Mouse (Mus musculus) liver, adult 2 months (tissue): ENCODE data around the gene Cpa4. TPM values are rescaled to one million over a fixed set of nuclear protein-coding genes. Genes with fewer than 3 reads are reported as not detected.

Experiments
- DNase-seq: peaks from one replicate; pipeline ENCODE4 v3.0.0-alpha.2; 2011; ENCODE audit warnings: low read depth, low spot score; ENCODE audit errors: extremely low read depth
- H3K27ac ChIP-seq: fragments of 200-500 bp; replicated peaks from 2 replicates; pipeline ENCODE4 v1.5.1; 2012; ENCODE audit warnings: low read depth, mild to moderate bottlenecking, control low read depth, inconsistent platforms, low read length; ENCODE audit not compliant: insufficient read depth
- H3K27me3 ChIP-seq: fragments of 200-500 bp; 2 replicates; pipeline ENCODE4 v1.6.1; 2012; ENCODE audit warnings: mild to moderate bottlenecking, moderate library complexity, low read length, inconsistent platforms; ENCODE audit not compliant: control insufficient read depth, insufficient read depth
- H3K36me3 ChIP-seq: fragments of 200-500 bp; 2 replicates; pipeline ENCODE4 v1.6.1; 2012; ENCODE audit warnings: low read length, inconsistent platforms; ENCODE audit not compliant: control insufficient read depth, insufficient read depth
- H3K4me1 ChIP-seq: fragments of 200-500 bp; 2 replicates; pipeline ENCODE4 v1.6.1; 2011; ENCODE audit warnings: low read length; ENCODE audit not compliant: control insufficient read depth, insufficient read depth
- H3K4me3 ChIP-seq: fragments of 200-500 bp; 2 replicates; pipeline ENCODE4 v1.5.1; 2011; ENCODE audit warnings: low read depth, mild to moderate bottlenecking, control low read depth, low read length, moderate library complexity; ENCODE audit not compliant: insufficient read depth
- H3K79me2 ChIP-seq: fragments of 200-500 bp; 2 replicates; pipeline ENCODE4 v1.6.1; 2012; ENCODE audit warnings: inconsistent platforms, mild to moderate bottlenecking, low read length, moderate library complexity; ENCODE audit not compliant: control insufficient read depth, insufficient read depth
- H3K9ac ChIP-seq: fragments of 200-500 bp; 2 replicates; pipeline ENCODE4 v1.6.1; 2012; ENCODE audit warnings: low read depth, mild to moderate bottlenecking, control low read depth, inconsistent platforms, low read length
- CTCF ChIP-seq: fragments of 200-500 bp; IDR thresholded peaks from 2 replicates; pipeline ENCODE4 v1.5.1; 2011; ENCODE audit warnings: low read depth, low read length, control low read depth
- POLR2A ChIP-seq: fragments of 200-500 bp; IDR thresholded peaks from 2 replicates; pipeline ENCODE4 v1.6.1; 2011; ENCODE audit warnings: low read length, control low read depth; ENCODE audit not compliant: insufficient read depth; ENCODE audit errors: extremely low read depth
- WGBS: fragments of 180-500 bp; shearing (Covaris S2); methylation state at CpG from one replicate; pipeline ENCODE4 v1.1.7; 2018; 5-methylcytosine and 5-hydroxymethylcytosine counted together
- polyA plus RNA-seq: library from polyadenylated mRNA; depleted of rRNA; stranded (reverse); fragments of >200 nt; gene quantifications from 2 replicates; pipeline ENCODE4 v1.2.3, GENCODE M21; 2012; rRNA removed
- total RNA-seq: library from RNA; depleted of rRNA; stranded (reverse); fragments of >200 nt; gene quantifications from 2 replicates; pipeline ENCODE4 v1.2.3, GENCODE M21; 2014; rRNA removed

Gene Cpa4
- total and polyA plus RNA-seq, 2 experiments: not detected

- H3K9ac ChIP-seq: no peak overlapping the region
- H3K36me3 ChIP-seq: no peaks in the 10 kb centered on the region
- no peaks in the 10 kb centered on the region for H3K4me1 ChIP-seq
- no peak overlapping the region for H3K4me3 ChIP-seq
- 83% methylated on average over 6 of the region's 6 CpGs for WGBS
- H3K27me3 ChIP-seq: no peaks in the 10 kb centered on the region
- DNase-seq: no peak
- no peak overlapping the region for H3K27ac ChIP-seq
- no peaks in the 10 kb centered on the region for H3K79me2 ChIP-seq
- TF ChIP-seq CTCF: no peak
- no peak for TF ChIP-seq POLR2A
These were observed 60.0 kb downstream of the Cpa4 start for GRCm38 (mm10) chr6:30628152-30628551.

- TF ChIP-seq POLR2A: no peak
- no peak for TF ChIP-seq CTCF
These were observed 61.8 kb downstream of the Cpa4 start for GRCm38 (mm10) chr6:30629989-30630388.

GRCm38 (mm10) chr6:30635361-30635862 lies 67.2 kb downstream of the Cpa4 start:
- H3K4me1 ChIP-seq: no peaks in the 10 kb centered on the region
- 47% methylated on average over 8 of the region's 8 CpGs for WGBS

More at GRCm38 (mm10) chr6:30629989-30630388, 61.8 kb downstream of the Cpa4 start:
- WGBS: 90% methylated on average over 1 of the region's 1 CpGs
- no peaks in the 10 kb centered on the region for H3K79me2 ChIP-seq
- no peaks in the 10 kb centered on the region for H3K36me3 ChIP-seq
- no peak overlapping the region for H3K27ac ChIP-seq
- no peak for DNase-seq
- no peak overlapping the region for H3K4me3 ChIP-seq
- H3K27me3 ChIP-seq: no peaks in the 10 kb centered on the region
- H3K9ac ChIP-seq: no peak overlapping the region
- no peaks in the 10 kb centered on the region for H3K4me1 ChIP-seq

GRCm38 (mm10) chr6:30636186-30636842 lies 68.1 kb downstream of the Cpa4 start:
- H3K27ac ChIP-seq: no peak overlapping the region
- TF ChIP-seq POLR2A: no peak
- no peak for TF ChIP-seq CTCF
- no peaks in the 10 kb centered on the region for H3K27me3 ChIP-seq
- H3K79me2 ChIP-seq: no peaks in the 10 kb centered on the region
- WGBS: 80% methylated on average over 4 of the region's 4 CpGs
- no peaks in the 10 kb centered on the region for H3K36me3 ChIP-seq
- H3K9ac ChIP-seq: no peak overlapping the region
- no peak overlapping the region for H3K4me3 ChIP-seq
- DNase-seq: peak; percentile 3
- H3K4me1 ChIP-seq: no peaks in the 10 kb centered on the region

More at GRCm38 (mm10) chr6:30635361-30635862, 67.2 kb downstream of the Cpa4 start:
- TF ChIP-seq CTCF: no peak
- no peak for TF ChIP-seq POLR2A
- Histone ChIP-seq H3K4me3 (no peak overlapping the region), H3K9ac (no peak overlapping the region), H3K27ac (no peak overlapping the region), H3K36me3 (no peaks in the 10 kb centered on the region), H3K79me2 (no peaks in the 10 kb centered on the region), H3K27me3 (no peaks in the 10 kb centered on the region)
- DNase-seq: no peak

GRCm38 (mm10) chr6:30638674-30639268 lies 70.6 kb downstream of the Cpa4 start, which contains the start of gene Cpa1:
Gene Cpa1 (plus strand): TSS chr6:30639218.
- no peaks in the 10 kb centered on the region for H3K4me1 ChIP-seq
- H3K36me3 ChIP-seq: no peaks in the 10 kb centered on the region
- no peak within 1 kb of the TSS for H3K9ac ChIP-seq
- H3K4me3 ChIP-seq: no peak within 1 kb of the TSS
- DNase-seq: no peak
- 56% methylated on average over 5 of the region's 5 CpGs for WGBS
- no peaks in the 10 kb centered on the region for H3K27me3 ChIP-seq
- TF ChIP-seq POLR2A (no peak), CTCF (no peak)
- H3K27ac ChIP-seq: no peak within 1 kb of the TSS
- H3K79me2 ChIP-seq: no peaks in the 10 kb centered on the region

Other genes with a start within 250 kb of the Cpa4 start
- 7.2 and 8.2 TPM in 2 replicates for gene Zc3hc1, start 177.3 kb upstream of the Cpa4 start, total RNA-seq
- gene Zc3hc1, start 177.3 kb upstream of the Cpa4 start, polyA plus RNA-seq: 7.3 and 11.0 TPM in 2 replicates
- gene Klhdc10, start 166.5 kb upstream of the Cpa4 start, total RNA-seq: 18.8 and 25.0 TPM in 2 replicates
- 18.9 and 19.0 TPM in 2 replicates for gene Klhdc10, start 166.5 kb upstream of the Cpa4 start, polyA plus RNA-seq
- 9.2 and 12.0 TPM in 2 replicates for gene Tmem209, start 58.6 kb upstream of the Cpa4 start, total RNA-seq
- 18.4 and 23.5 TPM in 2 replicates for gene Tmem209, start 58.6 kb upstream of the Cpa4 start, polyA plus RNA-seq
- gene Ssmem1, start 58.5 kb upstream of the Cpa4 start, total RNA-seq: 0.20 TPM in 1 of 2 replicates, not detected in the other
- not detected in 2 replicates for gene Ssmem1, start 58.5 kb upstream of the Cpa4 start, polyA plus RNA-seq
- 6.5 and 32.6 TPM in 2 replicates for gene Cpa2, start 26.8 kb upstream of the Cpa4 start, total RNA-seq
- 0.12 TPM in 1 of 2 replicates, not detected in the other for gene Cpa2, start 26.8 kb upstream of the Cpa4 start, polyA plus RNA-seq
- gene Cpa5, start 42.6 kb downstream of the Cpa4 start, total RNA-seq: not detected in 2 replicates
- gene Cpa5, start 42.6 kb downstream of the Cpa4 start, polyA plus RNA-seq: not detected in 2 replicates
- gene Cpa1, start 70.8 kb downstream of the Cpa4 start, total RNA-seq: 23.2 and 76.8 TPM in 2 replicates
- gene Cpa1, start 70.8 kb downstream of the Cpa4 start, polyA plus RNA-seq: 0.26 and 0.58 TPM in 2 replicates
- gene Cep41, start 125.4 kb downstream of the Cpa4 start, total RNA-seq: 2.5 TPM in 2 replicates
- gene Cep41, start 125.4 kb downstream of the Cpa4 start, polyA plus RNA-seq: 1.3 and 1.4 TPM in 2 replicates
- 1.9 and 9.4 TPM in 2 replicates for gene Mest, start 155.2 kb downstream of the Cpa4 start, total RNA-seq
- gene Mest, start 155.2 kb downstream of the Cpa4 start, polyA plus RNA-seq: 7.1 and 8.6 TPM in 2 replicates